Mouse (Mus musculus): ENCODE data around the gene Cdh12.

Cdh12 gene

DNA sequence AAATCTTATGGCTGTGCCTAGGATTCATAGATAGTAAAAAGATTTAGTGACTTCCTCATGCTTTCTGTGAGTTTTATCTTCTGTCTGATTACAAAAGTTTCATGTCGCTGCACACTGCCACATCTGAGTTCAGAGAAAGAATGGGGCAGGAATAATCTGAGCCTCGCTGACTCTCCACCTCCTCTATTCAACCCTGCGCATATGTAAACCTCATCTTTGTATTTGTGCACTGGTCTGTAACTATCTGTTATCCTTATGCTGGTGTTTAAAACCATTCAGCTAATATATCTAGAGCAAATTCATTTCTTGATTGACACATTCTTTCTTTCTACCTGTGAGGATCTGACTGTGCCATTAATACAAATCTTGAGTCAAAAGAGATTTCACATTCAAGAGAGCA lies 944.0 kb downstream of the Cdh12 start:
- DNase-seq = no peak

DNA sequence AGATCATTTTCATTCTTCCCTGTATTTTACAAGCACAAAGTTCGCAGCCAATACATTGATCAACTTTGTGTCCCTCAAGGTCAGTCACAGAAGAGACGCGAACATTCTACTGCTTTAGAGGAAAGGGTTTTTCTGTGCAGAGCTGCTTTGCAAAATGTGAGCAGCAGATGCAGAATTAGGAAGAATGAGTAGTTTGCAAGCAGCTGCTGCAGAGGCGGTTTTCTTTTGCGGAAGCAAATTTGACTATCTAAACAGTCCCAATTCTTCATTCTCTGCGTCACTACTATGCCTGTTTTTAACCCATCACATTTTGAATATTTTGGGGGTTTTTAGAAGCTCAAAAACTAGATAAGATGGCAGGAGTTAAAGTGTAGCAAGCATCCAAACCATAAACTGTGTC lies 956.1 kb downstream of the Cdh12 start:
- DNase-seq = no peak

DNA sequence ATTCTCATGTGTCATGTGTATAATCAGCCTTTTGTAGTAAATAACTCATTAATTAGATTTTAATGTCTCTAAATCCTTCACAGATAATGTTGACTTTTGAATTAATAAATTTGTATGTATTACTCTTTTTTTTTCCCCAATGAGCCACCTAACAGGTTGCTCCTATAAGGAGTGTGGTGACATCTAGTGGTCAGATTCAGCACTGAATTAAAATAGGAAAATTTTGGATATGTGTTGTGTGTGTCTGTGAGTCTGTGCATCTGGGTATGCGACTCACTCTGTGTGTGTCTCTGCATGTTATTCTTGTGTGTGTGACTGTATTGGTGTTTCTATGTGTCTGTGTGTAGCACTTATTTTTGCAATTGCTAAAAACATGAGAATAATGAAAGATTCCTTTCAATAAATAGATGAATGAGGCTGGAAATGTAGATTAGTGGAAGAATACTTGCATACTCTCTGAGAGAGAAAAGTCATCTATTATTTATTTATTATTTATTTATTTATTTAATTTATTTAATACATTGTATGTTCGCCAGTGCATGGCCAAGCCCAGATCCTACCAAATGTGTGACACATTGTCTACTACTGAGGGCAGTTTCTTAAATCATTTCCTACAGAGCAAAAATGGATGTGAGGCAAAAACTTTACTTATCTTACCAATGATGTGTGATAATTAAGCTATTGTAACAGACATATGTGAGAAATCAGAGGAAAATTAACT lies 958.4 kb downstream of the Cdh12 start:
- DNase-seq = no peak

DNA sequence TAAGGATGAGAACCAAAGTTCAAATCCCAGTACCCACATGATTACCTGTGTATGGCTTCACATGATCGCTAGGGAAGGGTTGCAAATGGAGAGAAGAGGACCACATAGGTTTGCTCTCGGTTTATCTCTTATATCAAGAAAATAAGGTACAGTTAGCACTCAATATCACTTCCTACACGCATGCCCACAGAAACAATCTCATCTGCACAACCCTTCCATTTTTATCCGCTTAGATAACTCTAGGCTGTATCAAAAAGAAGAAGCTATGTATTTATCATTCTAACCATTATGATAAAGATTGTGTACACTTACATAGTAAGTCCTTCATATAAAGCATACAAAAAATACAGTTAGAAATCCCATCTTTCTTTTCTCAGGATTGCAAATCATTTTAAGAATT lies 988.3 kb downstream of the Cdh12 start:
- no peak for DNase-seq

DNA sequence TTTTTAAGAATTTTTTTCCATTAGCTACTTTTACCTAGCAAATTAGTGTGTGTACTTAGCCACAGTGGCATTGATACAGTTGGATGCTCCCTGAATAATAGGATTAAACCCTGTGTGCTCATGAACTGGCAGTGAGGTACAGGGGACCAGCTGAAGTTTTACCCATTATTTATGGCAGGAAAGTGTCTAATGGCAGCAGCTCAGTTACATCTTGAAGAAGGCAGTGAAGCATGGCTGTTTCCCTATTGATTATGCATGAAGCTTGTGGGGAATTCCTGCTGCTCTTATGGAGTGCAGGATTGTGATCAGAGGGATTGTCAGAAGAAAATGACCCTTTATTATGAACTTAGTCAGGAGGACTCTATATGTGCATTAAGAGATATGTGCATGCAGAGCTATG lies 988.9 kb downstream of the Cdh12 start:
- DNase-seq = no peak

DNA sequence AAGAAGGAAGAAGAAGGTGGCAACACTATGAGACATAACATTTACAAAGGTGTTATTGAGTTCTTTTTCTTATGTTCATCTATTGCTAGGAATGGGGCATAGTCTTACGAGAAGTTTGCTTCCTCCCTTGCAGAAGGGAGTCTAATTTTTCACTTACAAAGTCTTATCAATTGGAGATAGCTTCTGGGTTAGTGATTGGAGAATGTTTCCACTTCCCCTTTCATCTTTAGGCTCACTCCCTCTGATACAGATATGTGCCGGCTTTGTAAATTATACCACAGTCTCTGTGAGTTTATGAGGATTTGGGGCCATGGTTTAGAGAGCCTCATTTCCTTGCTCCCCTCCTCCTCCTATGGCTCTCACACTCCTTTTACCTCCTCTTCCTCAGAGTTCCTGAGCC lies 1009.0 kb downstream of the Cdh12 start:
- DNase-seq = no peak

DNA sequence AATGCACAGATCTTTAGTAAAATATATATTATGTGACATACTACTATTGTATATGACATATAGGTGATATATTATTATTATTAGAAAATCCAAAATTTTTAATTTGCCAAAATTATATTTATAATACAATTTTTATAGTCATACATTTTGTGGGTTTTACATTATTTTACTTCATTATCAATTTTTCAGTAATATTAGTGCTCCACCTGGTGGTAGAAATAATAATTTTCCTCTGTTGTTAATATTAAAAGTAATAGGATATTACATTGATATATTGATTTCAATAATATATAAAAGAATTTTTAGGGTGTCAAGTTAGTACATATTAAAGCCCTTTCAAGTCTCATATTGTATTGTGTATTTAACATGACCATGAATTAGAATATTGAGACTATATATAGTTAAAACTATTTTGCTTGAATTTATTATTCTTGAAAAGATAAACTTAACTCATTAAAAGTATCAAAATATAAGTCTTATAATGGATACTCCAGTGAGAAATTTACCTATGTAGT lies 1070.3 kb downstream of the Cdh12 start:
- no peak for DNase-seq

DNA sequence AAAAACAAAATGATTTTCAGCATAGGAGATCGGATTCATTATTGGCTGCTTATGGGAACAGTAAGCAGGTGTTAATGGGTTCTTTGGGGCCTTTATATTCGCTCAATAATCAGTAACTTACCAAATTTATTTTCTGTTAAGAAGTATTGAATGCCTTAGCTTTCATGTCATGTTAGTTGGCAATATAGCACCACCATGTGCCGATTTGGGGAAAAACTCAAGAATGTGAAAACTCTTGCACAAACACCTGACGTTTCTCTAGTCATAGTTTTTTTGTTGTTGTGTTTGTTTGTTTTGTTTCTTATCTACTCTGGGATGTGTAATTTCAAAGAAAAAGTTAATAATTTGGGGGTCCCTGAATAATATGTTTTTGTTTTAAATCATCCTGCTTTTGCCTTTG lies 1081.7 kb downstream of the Cdh12 start:
- no peak for DNase-seq

DNA sequence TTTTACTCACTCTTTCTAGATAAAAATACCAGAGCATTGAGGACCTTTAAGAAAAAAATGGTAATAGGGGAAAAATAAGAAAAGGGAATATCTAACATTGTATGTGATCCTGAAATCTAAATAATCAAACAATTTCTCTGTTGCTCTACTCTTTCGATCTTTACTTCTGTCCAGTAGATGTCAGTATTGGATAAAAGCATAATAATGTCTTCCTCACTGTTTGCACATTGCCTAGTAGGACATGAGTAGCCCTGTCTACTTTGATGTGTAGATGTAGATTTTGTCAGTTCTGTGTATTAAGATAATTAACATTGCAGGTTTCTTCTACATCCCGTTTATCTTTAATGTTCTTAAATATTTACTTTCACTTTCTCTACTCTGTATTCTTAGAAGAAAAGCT lies 1087.8 kb downstream of the Cdh12 start:
- no peak for DNase-seq

DNA sequence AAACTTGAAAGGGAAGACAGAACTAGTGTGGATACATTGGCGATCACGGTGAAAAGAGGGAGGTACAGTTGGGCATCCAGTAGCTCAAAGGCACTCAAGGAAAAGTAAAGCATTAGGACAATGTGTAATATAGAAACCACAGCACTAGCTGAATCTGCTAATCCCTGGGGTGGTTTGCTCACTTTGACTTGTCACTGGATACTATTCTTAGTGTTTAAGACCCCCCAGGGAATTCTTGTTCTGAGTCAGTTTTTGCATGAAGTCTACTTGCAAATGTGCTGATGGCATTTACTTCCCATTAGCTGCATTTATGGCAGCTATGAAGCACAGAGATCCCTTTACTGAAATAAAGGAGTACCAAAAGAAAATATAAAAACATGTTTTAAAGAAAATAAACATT lies 1095.7 kb downstream of the Cdh12 start:
- no peak for DNase-seq

DNA sequence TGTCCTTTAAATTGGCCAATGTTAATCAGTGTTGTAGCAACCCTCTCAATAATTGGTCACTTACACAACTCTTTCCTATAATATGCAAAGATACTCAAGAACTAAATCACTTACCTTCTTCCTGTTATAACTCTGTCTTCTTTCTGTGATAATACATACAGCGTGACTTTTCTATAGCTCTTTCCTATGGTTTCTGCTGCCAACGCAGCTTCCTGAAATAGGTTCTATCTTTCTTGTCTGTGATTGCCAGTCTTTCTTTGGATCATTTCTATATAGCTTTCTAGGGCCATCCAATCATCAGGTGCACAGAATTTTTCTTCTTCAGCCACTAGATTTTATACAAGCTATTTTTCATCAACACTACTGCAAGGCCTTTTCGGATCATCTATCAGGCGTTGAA lies 1106.9 kb downstream of the Cdh12 start:
- no peak for DNase-seq

DNA sequence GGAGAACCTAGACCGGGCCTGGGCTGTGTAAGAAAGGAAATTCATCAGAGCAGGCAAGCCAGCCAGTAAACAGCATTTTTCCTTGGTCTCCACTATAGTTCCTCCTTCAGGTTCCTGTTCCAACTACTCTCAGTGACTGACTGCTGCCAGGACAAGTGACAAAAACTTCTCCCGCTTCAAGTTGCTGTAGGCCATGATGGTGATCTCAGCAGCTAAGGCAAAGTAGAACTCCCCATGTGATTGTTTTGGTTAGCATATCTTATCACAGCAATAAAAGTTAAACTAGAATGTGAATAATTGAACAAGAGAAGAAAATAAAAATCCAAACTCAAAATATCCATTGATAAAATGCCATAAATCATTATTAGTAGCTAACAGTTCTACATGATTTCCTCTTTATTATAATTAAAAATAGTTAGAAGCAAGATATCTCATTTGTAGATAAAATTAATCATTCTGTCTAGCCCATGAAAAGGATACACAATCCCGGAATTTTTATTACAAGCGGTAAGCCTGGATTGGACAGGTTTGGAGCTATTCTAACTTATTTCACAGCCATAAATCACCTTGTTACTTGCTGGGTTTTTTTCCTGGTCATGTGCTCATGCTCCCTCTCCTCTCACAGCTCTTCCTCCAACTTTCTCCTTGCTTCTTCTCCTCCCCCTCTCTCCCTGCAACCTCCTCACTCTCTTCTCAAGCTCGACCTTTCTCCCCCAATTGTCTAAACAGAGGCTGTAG lies 1117.4 kb downstream of the Cdh12 start:
- no peak for DNase-seq

DNA sequence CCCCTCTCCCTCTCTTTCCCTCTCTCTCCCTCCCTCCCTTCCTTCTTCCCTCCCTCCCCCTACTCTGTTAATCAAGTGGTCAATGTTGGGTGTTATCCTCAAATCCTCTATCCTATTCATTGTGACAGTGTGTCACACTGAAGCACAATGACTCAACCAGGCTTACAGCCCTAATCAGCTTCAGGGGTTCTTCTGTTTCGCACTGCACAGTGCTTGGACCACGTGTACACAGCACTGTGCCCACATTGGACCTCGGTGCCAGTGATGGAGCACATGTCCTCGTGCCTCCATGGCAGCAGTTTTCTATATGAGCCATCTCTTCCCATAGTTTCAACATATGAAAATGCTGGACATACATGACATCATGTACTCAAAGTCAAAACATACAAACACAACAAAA lies 1155.4 kb downstream of the Cdh12 start:
- DNase-seq = no peak

All from right cerebral cortex, postnatal 4 days (tissue).